Mouse (Mus musculus): ENCODE results near the gene Ifnar2. TPM values are rescaled to one million over a fixed set of nuclear protein-coding genes. Genes with fewer than 3 reads are reported as not detected.
"Not testable (repeated sequence)": the region's sequence is repeated elsewhere in the genome, so short reads cannot be mapped to it uniquely, and the experiment has no call there.

Gene Ifnar2
- polyA plus RNA-seq, 1 experiment from 2014 or later, result 67.4 TPM

DNA sequence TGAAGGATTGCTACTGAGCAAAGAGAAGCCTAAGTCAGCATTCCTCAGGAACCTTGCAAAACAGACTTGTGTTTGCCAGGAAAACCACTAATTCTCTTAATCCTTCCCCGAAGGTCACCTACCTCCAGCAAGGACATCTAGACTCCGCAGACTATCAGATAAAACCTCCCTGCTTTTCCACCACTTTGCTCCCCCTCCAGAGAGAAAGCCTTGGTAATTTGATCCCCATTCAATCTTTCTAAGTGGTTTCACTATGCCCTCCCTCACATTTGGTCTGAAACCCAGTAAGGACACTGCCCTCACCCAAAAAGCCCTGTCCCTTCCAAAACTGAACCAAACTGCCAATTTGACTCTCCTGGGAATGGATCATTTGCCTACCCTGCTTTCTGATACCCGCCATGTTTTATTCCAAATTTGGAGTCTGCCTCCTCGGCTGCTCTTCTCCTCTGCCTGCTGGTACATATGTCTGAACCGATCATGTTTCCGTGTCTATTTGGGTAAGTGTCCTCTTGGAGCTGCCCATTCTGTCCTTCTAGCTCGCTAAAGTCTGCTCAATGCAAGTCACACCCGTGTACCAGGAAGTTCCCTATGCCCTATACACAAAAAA is 55.8 kb downstream of the Ifnar2 start:
- Histone ChIP-seq H3K9me3 (replicated peaks) (no peaks in the 10 kb centered on the region), H3K27ac (no peak overlapping the region; the same call in 1 of the 2 replicates), H3K9ac (no peak overlapping the region), H3K4me2 (no peak overlapping the region), H3K27me3 (no peaks in the 10 kb centered on the region), H3K4me1 (replicated peaks) (peaks cover 17% of the 10 kb centered on the region), H3K36me3 (peaks cover 41% of the 10 kb centered on the region), H3K4me3 (replicated peaks) (no peak overlapping the region)
- WGBS (ENCODE audit: insufficient replicate concordance), result 76% methylated on average over 8 of the region's 8 CpGs
- no peak for ATAC-seq (ENCODE audit: low read depth)
- no peak for DNase-seq

DNA sequence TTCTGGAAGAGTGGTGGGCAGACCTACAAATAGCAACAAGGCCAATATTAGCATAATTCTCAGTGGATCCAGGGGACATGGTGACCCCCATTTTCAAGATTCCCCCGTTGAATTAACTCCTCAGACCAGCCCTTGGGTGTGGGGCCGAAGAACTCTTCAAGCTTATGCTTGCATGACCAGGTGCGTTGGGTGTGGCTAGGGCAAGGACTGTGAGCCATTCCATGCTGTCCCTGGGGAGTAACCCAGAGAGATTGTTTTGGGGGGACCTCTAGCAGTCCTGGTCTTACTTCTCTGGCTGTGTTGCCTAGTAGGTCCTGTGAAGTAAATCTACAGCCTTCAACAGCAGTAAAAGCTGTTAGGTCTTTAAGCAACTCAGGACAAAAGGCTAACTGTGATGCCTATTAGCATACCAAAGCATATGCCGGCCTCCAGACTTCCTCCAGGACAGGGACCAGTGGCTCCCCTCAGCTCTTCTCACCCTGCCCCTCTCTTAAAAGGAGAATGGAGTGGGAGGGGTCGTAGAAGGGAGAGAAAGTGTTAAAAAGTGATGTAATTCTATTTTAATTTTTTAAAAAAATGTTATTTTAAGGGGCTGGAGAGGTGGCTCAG is 60.2 kb downstream of the Ifnar2 start:
- Histone ChIP-seq H3K4me3 (replicated peaks) (no peak overlapping the region), H3K27me3 (no peaks in the 10 kb centered on the region), H3K4me2 (no peak overlapping the region), H3K9me3 (replicated peaks) (no peaks in the 10 kb centered on the region), H3K36me3 (no peaks in the 10 kb centered on the region), H3K4me1 (replicated peaks) (peaks cover 45% of the 10 kb centered on the region), H3K9ac (0 out of 2 replicates have a peak overlapping the region, but pooled peaks have one; percentile 3), H3K27ac (peak overlapping the region; percentile 72)
- 65% methylated on average over 5 of the region's 5 CpGs for WGBS (ENCODE audit: insufficient replicate concordance)
- no peak for DNase-seq
- ATAC-seq (ENCODE audit: low read depth), result no peak

DNA sequence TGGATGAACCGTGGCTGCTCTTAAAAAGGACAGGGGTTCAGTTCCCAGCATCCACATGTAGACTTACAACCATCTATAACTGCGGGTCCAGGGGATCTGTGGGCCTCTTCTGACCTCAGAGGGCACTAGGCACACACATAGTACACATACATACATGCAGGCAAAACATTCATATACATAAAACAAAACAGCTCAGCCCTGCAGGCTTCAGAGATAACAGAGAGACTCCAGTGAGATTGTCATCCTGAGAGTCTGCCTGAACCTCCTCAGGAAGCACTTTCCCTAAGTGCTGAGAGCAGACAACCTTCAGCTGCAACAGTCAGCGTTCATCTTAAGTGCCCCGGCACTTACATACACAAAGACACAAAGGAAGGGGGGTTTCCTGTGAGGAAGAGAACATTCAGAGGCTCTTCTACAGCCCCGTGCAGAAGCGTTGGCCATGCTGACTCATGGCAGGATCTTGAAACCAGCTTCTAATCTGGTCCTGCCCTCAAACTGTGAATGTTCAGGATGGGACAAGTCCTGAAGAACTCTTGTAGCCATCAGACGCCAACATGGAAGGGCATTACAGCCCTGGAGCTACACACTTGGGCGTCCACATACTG is 60.8 kb downstream of the Ifnar2 start:
- Histone ChIP-seq H3K4me3 (replicated peaks) (no peak overlapping the region), H3K4me1 (replicated peaks) (peaks cover 51% of the 10 kb centered on the region), H3K36me3 (no peaks in the 10 kb centered on the region), H3K27me3 (no peaks in the 10 kb centered on the region), H3K9ac (peak overlapping the region; percentile 3; the same call in 1 of the 2 replicates), H3K27ac (peak overlapping the region; percentile 72), H3K9me3 (replicated peaks) (no peaks in the 10 kb centered on the region), H3K4me2 (peak overlapping the region; percentile 13)
- ATAC-seq (ENCODE audit: low read depth) (peak; percentile 82), DNase-seq (peak; percentile 22)
- 19% methylated on average over 8 of the region's 8 CpGs for WGBS (ENCODE audit: insufficient replicate concordance)

DNA sequence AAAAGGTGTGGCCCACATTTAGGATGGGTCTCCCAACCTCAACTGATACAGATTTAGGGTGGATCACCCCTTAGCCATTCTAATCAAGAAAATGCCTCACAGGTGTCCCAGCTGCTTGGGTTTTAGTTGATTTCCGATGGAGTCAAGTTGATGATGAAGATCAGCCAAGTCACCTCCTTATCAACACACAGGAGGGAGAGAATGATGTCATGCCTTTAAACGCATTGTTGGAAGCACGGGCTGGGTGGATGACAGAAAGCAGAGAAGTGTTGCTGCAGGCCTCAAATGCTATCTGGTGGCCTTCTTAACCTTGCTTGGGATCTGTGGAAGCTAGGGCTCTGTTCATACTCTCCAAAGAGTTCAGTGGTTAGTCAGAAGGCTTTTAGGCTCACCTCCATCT is 61.5 kb downstream of the Ifnar2 start:
- no peak for ATAC-seq (ENCODE audit: low read depth)
- Histone ChIP-seq H3K4me2 (0 out of 2 replicates have a peak overlapping the region, but pooled peaks have one; percentile 13), H3K27me3 (no peaks in the 10 kb centered on the region), H3K9ac (no peak overlapping the region), H3K9me3 (replicated peaks) (no peaks in the 10 kb centered on the region), H3K36me3 (no peaks in the 10 kb centered on the region), H3K27ac (peak overlapping the region; percentile 72), H3K4me1 (replicated peaks) (peaks cover 58% of the 10 kb centered on the region), H3K4me3 (replicated peaks) (no peak overlapping the region)
- WGBS (ENCODE audit: insufficient replicate concordance), result 37% methylated on average over 3 of the region's 3 CpGs
- no peak for DNase-seq

DNA sequence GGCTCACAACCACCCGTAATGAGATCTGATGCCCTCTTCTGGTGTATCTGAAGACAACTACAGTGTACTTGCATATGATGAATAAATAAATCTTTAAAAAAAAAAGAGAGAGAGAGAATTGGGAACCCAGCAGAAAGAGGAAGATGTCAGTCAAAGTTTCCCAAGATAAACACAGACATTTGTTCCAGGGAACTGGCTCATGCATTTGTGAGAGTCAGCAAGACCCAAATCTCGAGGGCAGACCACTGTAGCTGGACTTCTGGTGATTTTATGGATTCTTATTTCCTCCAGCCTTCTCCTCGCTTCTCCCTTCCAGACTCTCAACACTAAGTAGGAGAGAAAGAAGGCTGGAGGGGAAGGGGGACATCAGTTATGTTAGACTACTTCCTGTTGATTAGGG is 65.5 kb downstream of the Ifnar2 start:
- Histone ChIP-seq H3K9me3 (replicated peaks) (no peaks in the 10 kb centered on the region), H3K4me1 (replicated peaks) (peaks cover 83% of the 10 kb centered on the region), H3K4me2 (no peak overlapping the region), H3K27ac (peak overlapping the region; percentile 100), H3K9ac (peak overlapping the region; percentile 37; the same call in 1 of the 2 replicates), H3K36me3 (no peaks in the 10 kb centered on the region), H3K27me3 (no peaks in the 10 kb centered on the region), H3K4me3 (replicated peaks) (no peak overlapping the region)
- DNase-seq (no peak), ATAC-seq (ENCODE audit: low read depth) (no peak)
- WGBS (ENCODE audit: insufficient replicate concordance), result 44% methylated on average over 3 of the region's 3 CpGs

DNA sequence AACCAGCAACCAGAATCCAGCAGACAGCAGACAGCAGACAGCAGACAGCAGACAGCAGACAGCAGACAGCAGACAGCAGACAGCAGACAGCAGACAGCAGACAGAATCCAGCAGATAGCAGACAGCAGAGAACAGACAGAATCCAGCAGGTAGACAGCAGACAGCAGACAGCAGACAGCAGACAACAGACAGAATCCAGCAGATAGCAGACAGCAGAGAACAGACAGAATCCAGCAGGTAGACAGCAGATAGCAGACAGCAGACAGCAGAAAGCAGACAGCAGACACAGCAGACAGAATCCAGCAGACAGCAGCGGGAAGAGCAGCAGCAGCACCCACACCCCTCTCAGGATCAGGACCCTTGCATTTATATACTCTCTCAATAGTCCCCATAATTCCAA is 66.0 kb downstream of the Ifnar2 start:
- Histone ChIP-seq H3K4me1 (replicated peaks) (peaks cover 83% of the 10 kb centered on the region), H3K27ac (peak overlapping the region; percentile 100), H3K9ac (peak overlapping the region; percentile 37)
- WGBS (ENCODE audit: insufficient replicate concordance), result 88% methylated on average over 1 of the region's 1 CpGs
- ATAC-seq (ENCODE audit: low read depth); DNase-seq; H3K36me3 ChIP-seq; H3K9me3 ChIP-seq (replicated peaks); H3K27me3 ChIP-seq; H3K4me3 ChIP-seq (replicated peaks); H3K4me2 ChIP-seq: not testable (repeated sequence)

DNA sequence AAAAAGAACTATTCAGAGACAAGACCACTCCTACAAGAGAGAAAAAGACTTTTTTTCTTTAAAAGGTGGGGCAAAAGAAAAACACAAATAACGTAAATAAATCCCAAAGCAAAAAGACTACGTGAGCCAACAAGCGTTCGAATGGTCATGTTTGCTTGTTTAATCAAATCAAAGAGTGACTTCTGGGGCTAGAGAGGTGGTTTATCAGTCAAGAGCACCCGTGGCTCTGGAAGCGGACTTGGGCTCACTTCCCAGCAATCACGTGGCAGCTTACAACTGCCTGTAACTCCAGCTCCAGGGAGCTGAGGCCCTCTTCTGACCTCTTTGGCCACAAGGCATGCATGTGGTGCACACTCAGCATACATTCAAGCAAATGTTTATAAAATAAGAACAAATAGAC is 68.8 kb downstream of the Ifnar2 start:
- Histone ChIP-seq H3K9ac (peak overlapping the region; percentile 74), H3K9me3 (replicated peaks) (no peaks in the 10 kb centered on the region), H3K4me1 (replicated peaks) (peaks cover 88% of the 10 kb centered on the region), H3K27me3 (no peaks in the 10 kb centered on the region), H3K4me2 (peak overlapping the region; percentile 71), H3K36me3 (no peaks in the 10 kb centered on the region), H3K27ac (peak overlapping the region; percentile 100), H3K4me3 (replicated peaks) (peak overlapping the region; percentile 32)
- DNase-seq (peak; percentile 85), ATAC-seq (ENCODE audit: low read depth) (peak; percentile 86)
- 8% methylated on average over 7 of the region's 7 CpGs for WGBS (ENCODE audit: insufficient replicate concordance)

DNA sequence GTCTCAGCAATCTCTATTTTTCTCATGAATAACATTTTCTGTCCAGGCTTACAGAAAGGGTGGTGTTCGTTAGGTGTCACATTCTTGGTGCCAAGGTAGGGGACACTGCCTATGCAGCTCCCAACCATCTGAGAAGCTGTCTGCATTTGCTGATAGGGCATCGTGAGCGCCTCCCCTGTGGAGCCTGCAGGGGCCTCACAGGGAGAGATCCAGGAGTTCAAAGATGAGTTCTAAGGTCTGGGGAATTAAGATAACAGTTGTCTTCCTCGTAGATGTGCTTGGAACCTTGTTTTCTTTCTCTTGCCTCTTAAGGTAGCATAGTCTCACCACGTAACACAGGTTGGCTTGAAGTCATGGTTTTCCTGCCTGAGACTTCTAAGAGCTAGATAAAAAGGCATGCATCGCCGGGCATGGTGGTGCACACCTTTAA is 69.2 kb downstream of the Ifnar2 start:
- H3K9me3 ChIP-seq (replicated peaks), result no peaks in the 10 kb centered on the region
- 18% methylated on average over 7 of the region's 7 CpGs for WGBS (ENCODE audit: insufficient replicate concordance)
- H3K36me3 ChIP-seq, result no peaks in the 10 kb centered on the region
- H3K4me2 ChIP-seq, result peak overlapping the region; percentile 71
- ATAC-seq (ENCODE audit: low read depth) (peak; percentile 98), DNase-seq (peak; percentile 93)
- peak overlapping the region; percentile 74 for H3K9ac ChIP-seq
- H3K4me1 ChIP-seq (replicated peaks), result peaks cover 91% of the 10 kb centered on the region
- H3K27me3 ChIP-seq, result no peaks in the 10 kb centered on the region
- no peak overlapping the region for H3K4me3 ChIP-seq (replicated peaks)
- peak overlapping the region; percentile 100 for H3K27ac ChIP-seq

DNA sequence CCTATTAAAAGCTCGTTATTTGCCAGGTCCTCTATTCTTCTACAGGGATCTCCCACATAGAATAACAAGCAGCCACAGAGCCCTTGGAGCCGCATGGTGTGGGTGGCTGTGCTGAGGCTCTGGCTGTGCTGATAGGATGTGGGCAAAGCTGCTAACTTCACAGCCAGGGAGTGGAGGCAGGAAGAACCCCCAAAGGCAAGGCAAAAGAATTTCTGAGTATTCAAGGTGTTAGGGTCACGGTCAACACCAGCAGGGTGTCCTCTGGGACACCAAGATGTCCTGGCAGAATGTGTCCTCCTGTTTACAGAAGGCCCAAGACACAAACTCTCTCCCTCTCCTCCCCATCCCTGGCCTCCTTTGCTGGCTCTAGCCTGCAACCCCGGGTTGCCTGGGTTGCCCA is 69.9 kb downstream of the Ifnar2 start:
- ATAC-seq (ENCODE audit: low read depth), result peak; percentile 63
- Histone ChIP-seq H3K4me2 (peak overlapping the region; percentile 71), H3K4me1 (replicated peaks) (peaks cover 92% of the 10 kb centered on the region), H3K9me3 (replicated peaks) (no peaks in the 10 kb centered on the region), H3K4me3 (replicated peaks) (no peak overlapping the region), H3K9ac (peak overlapping the region; percentile 74), H3K27ac (peak overlapping the region; percentile 100), H3K27me3 (no peaks in the 10 kb centered on the region), H3K36me3 (no peaks in the 10 kb centered on the region)
- peak; percentile 64 for DNase-seq
- 17% methylated on average over 4 of the region's 4 CpGs for WGBS (ENCODE audit: insufficient replicate concordance)

DNA sequence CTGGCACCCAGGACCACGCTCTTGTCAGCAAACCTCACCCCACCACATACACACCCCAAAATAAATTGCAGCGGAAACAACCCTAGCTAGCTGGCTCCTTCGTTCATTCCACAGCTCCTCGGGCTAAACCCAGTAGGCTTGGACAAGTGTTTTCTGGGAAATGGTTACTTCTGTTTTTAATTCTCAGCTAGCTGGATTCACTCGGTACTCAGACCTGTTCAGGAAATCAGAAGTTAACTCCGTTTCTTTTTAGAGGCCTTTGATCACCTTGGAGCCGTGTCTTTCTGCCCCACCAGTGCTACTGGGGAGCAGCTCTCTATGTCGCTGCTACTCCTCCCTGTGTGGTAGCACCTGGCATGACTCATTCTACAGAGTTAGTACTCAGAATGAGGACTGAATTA is 70.6 kb downstream of the Ifnar2 start:
- Histone ChIP-seq H3K9me3 (replicated peaks) (no peaks in the 10 kb centered on the region), H3K36me3 (no peaks in the 10 kb centered on the region), H3K9ac (peak overlapping the region; percentile 74), H3K4me2 (peak overlapping the region; percentile 71), H3K4me1 (replicated peaks) (peaks cover 92% of the 10 kb centered on the region), H3K4me3 (replicated peaks) (no peak overlapping the region), H3K27ac (peak overlapping the region; percentile 100), H3K27me3 (no peaks in the 10 kb centered on the region)
- 68% methylated on average over 8 of the region's 8 CpGs for WGBS (ENCODE audit: insufficient replicate concordance)
- no peak for DNase-seq
- no peak for ATAC-seq (ENCODE audit: low read depth)

DNA sequence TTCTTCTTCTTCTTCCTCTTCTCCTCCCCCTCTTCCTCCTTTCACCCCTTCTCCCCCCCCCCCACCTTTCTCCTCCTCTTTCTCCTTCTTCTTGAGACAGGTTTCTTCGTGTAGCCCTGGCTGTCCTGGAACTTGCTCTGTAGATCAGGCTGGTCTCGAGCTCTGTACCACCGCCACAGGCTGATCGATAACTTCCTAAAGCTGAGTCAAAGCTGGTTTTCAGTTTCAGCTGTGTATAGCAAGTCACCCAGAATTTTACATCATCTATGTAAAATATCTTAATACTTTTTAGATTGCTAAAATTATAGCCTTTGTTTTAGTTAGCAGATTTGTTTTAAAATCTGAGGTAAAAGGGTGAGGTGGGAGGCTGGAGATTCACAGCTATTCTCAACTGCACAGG is 72.3 kb downstream of the Ifnar2 start:
- Histone ChIP-seq H3K27me3 (no peaks in the 10 kb centered on the region), H3K4me2 (no peak overlapping the region), H3K9ac (no peak overlapping the region), H3K27ac (peak overlapping the region; percentile 90), H3K9me3 (replicated peaks) (no peaks in the 10 kb centered on the region), H3K4me1 (replicated peaks) (peaks cover 92% of the 10 kb centered on the region), H3K36me3 (no peaks in the 10 kb centered on the region), H3K4me3 (replicated peaks) (no peak overlapping the region)
- DNase-seq, result no peak
- no peak for ATAC-seq (ENCODE audit: low read depth)
- 76% methylated on average over 4 of the region's 4 CpGs for WGBS (ENCODE audit: insufficient replicate concordance)

Data from liver, embryonic 13.5 days (tissue).